Mouse (Mus musculus) hindbrain, embryonic 10.5 days (tissue): Measurements from ENCODE around the gene Prim2. TPM values are rescaled to one million over a fixed set of nuclear protein-coding genes. Genes with fewer than 3 reads are reported as not detected.

Source experiments
- DNase-seq: peaks from one replicate; pipeline ENCODE4 v3.0.0-alpha.2; 2017; ENCODE audit warnings: low spot score
- H3K27ac ChIP-seq: fragments of 300-500 bp; sonication (generic); 2 replicates; pipeline ENCODE4 v1.5.1; 2016; ENCODE audit warnings: mild to moderate bottlenecking, moderate library complexity
- H3K27me3 ChIP-seq: fragments of 300-500 bp; sonication (generic); 2 replicates; pipeline ENCODE4 v1.6.1; 2016; ENCODE audit warnings: mild to moderate bottlenecking; ENCODE audit not compliant: poor library complexity, insufficient read depth, severe bottlenecking
- H3K36me3 ChIP-seq: fragments of 300-500 bp; sonication (generic); 2 replicates; pipeline ENCODE4 v1.6.1; 2016; ENCODE audit warnings: mild to moderate bottlenecking, moderate library complexity
- H3K4me1 ChIP-seq: fragments of 300-500 bp; sonication (generic); replicated peaks from 2 replicates; pipeline ENCODE4 v1.6.1; 2016; ENCODE audit warnings: mild to moderate bottlenecking
- H3K4me3 ChIP-seq: fragments of 300-500 bp; sonication (generic); 2 replicates; pipeline ENCODE4 v1.5.1; 2016; ENCODE audit warnings: mild to moderate bottlenecking, moderate library complexity
- H3K9me3 ChIP-seq: fragments of 300-500 bp; sonication (generic); 2 replicates; pipeline ENCODE4 v1.6.1; 2016; ENCODE audit warnings: mild to moderate bottlenecking, moderate library complexity
- WGBS: fragments of 180-500 bp; shearing (Covaris S2); methylation state at CpG from one replicate; pipeline ENCODE4 v1.1.7; 2016; 5-methylcytosine and 5-hydroxymethylcytosine counted together
- polyA plus RNA-seq: library from polyadenylated mRNA; unstranded; fragments of >200 nt; fragmentation: Nextera tagmentation; extraction: Ambion mirVana; gene quantifications from 2 replicates; pipeline ENCODE4 v1.2.1, GENCODE M21; 2016

Gene Prim2
- polyA plus RNA-seq, 1 experiment from 2014 or later: 44.4 TPM

DNA sequence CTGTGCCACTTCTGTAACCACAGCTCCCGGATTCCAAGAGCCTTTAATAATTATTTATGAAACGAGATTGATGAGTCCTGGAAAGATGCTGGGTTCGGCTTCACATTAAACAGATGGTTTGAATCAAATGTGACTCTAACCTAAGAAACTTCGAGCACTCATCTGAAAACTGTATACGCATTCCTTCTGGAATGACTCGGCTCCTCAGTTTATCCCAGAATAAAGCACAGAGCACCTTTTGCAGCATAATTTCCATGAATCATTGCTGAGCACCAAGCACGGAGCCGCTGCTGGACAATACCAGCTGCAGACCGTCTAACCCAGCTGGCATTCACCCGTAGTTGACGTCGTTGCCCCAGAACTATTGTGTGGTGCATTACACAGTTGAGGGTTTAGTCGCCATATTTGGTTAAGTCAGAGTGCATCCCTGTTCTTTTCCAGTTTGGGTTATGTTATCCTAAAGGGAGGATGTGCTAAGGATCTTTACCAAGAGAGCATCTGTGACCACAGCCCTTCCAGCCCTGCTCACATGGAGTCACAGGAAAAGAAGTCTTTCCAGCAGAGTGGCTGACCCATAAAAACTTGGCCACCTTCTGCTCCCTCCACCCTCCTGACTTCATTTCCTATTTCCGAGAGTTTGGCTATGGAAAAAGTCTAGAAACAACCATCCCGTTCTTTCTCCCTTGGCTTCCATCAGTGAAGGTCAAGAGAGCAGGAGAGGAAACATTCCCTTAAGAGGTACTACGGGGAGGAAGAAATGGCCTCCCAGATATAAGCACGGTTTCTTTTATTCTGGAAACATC is 3.8 kb upstream of the Prim2 start:
- Histone ChIP-seq H3K4me3 (no peak overlapping the region), H3K27ac (no peak overlapping the region), H3K36me3 (no peaks in the 10 kb centered on the region), H3K27me3 (no peaks in the 10 kb centered on the region), H3K9me3 (no peaks in the 10 kb centered on the region), H3K4me1 (peaks cover 13% of the 10 kb centered on the region; the same call in 1 of the 2 replicates)
- 81% methylated on average over 17 of the region's 17 CpGs for WGBS
- no peak for DNase-seq

DNA sequence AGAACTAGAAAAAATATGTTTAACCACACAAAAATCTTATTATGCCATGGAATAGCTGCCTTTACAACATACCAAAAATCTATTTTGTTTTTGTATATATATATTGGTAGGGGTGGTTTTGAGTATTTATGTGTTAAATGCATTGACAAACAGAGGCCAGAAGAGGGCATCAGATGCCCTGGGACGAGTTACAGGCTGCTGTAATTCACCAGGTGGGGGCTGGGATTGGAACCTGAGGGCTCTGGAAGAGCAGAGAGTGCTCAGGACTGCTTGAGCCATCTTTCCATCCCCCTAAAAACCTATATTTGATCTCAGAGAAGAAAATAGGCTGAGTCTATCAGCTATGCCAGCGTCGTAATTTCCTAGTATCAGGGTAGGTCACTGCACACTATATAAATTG is 2.9 kb upstream of the Prim2 start:
- Histone ChIP-seq H3K36me3 (peaks cover 7% of the 10 kb centered on the region), H3K27ac (no peak overlapping the region), H3K27me3 (no peaks in the 10 kb centered on the region), H3K4me1 (peaks cover 13% of the 10 kb centered on the region; the same call in 1 of the 2 replicates), H3K4me3 (no peak overlapping the region), H3K9me3 (no peaks in the 10 kb centered on the region)
- 23% methylated on average over 3 of the region's 3 CpGs for WGBS
- DNase-seq: peak; percentile 33

DNA sequence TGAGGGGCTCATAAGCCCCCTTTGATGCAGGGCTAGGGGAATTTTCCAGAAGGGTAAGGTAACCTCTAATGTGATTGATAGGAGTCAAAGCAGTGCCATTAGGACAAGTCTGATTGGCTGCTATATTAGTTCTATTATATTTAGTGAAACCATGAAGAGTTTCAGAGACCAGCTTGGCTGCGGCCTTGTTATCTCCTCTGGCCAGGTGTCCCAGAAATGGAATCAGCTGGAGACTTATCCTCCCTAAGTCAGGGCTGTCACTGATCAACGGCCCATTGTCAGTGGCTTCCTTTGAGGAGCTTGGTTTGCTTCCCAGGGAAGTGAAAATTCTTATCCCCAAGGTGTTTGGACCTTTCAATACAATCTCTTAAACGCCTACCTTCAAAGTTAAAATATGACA is 2.5 kb upstream of the Prim2 start:
- H3K36me3 ChIP-seq: peaks cover 11% of the 10 kb centered on the region
- no peak overlapping the region for H3K4me3 ChIP-seq
- 66% methylated on average over 3 of the region's 3 CpGs for WGBS
- no peaks in the 10 kb centered on the region for H3K9me3 ChIP-seq
- peaks cover 13% of the 10 kb centered on the region; the same call in 1 of the 2 replicates for H3K4me1 ChIP-seq
- no peak overlapping the region for H3K27ac ChIP-seq
- DNase-seq: no peak
- no peaks in the 10 kb centered on the region for H3K27me3 ChIP-seq

DNA sequence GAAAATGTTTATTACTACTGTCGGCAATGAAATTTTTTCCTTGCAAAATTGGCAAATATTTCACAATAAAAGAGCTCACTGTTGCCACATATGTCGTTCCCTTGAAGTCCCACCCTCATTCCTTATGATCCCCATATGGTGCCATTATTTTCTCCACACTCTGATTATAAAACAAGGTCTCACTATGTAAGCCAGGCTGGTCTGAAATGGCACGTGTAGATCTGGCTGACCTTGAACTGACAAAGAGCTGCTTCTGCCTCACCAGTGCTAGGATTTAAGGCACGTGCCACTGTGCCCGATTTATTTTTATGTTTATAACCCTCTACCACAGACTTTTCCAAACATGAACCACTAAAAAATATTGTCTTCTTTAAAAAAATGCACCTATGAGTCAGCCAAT is 1.8 kb upstream of the Prim2 start:
- H3K36me3 ChIP-seq: peaks cover 18% of the 10 kb centered on the region
- no peak overlapping the region for H3K4me3 ChIP-seq
- H3K27ac ChIP-seq: no peak overlapping the region
- WGBS: 85% methylated on average over 5 of the region's 5 CpGs
- no peaks in the 10 kb centered on the region for H3K9me3 ChIP-seq
- peaks cover 13% of the 10 kb centered on the region; the same call in 1 of the 2 replicates for H3K4me1 ChIP-seq
- DNase-seq: no peak
- no peaks in the 10 kb centered on the region for H3K27me3 ChIP-seq

DNA sequence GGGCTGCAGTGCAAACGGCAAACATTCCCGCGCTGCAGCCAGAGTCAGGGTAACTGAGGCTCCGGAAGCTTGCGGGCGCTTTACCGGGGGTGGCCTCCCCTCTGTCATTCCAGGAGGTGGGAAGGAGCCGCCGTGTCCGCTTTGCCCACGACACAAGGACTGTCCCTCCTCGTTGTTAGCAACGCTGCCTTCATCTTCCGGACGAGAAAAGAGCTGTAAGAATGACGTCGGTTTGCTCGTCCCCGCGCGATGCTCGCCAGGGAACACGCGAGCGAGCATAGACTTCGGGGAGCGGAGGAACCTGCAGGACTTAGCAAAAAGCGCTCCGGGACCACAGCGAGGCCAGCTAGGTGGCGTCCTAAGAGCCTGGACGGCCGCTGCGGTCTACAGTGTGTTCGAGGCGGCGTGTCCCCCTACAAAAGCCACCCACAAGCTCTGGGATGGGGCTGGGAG is 595 bp upstream of the Prim2 start:
- peak overlapping the region; percentile 89 for H3K27ac ChIP-seq
- H3K4me3 ChIP-seq: peak overlapping the region; percentile 84
- peaks cover 13% of the 10 kb centered on the region; the same call in 1 of the 2 replicates for H3K4me1 ChIP-seq
- H3K9me3 ChIP-seq: no peaks in the 10 kb centered on the region
- peak; percentile 74 for DNase-seq
- peaks cover 29% of the 10 kb centered on the region for H3K36me3 ChIP-seq
- WGBS: under 1% methylated on average over 37 of the region's 37 CpGs
- no peaks in the 10 kb centered on the region for H3K27me3 ChIP-seq

DNA sequence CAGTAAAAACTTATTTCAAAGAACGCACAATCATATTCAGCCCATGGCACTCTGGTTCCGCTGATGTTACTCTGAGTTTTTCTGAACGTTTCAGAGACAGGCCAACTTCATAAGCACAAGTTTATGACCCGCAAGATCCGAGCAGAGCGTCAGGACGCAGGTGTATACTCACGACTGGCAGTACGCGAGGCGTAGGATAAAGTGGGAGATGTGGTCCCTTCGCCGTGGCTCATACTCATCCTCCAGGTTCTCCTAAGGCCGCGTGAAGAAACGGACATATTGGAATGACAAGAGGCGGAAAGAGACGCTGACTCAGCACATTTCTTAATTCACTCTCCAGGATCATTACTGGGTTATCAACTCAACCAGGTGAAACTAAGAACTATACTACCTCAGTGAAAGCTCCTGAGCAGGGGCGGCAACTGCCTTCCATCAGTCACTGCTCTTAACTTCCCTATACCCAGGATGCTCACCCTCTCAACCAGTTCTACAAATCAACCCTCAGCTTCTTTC is 5.9 kb downstream of the Prim2 start:
- Histone ChIP-seq H3K36me3 (peaks cover 83% of the 10 kb centered on the region), H3K9me3 (no peaks in the 10 kb centered on the region), H3K4me3 (no peak overlapping the region), H3K27me3 (no peaks in the 10 kb centered on the region), H3K4me1 (peaks cover 3% of the 10 kb centered on the region; the same call in 1 of the 2 replicates), H3K27ac (no peak overlapping the region)
- no peak for DNase-seq
- WGBS: 90% methylated on average over 19 of the region's 19 CpGs

DNA sequence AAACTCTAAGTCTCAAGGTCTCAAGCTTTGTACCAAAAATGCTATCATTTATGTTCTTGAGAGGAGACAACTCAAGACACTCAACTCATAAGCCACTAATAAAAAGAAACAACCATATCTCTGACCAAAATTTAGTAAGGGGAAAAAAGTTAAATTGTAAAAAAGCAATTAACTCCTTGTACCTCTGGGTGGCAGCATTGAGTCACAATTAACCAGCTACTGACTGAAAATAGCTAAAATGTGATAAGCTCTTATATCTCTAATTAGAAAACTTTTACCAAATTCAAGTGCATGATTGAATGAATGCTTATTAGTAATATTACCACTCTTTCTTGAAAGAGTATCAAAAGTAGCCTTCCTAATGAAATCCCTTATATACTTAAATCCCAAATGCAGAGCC is 6.4 kb downstream of the Prim2 start:
- H3K27me3 ChIP-seq: no peaks in the 10 kb centered on the region
- peaks cover 86% of the 10 kb centered on the region for H3K36me3 ChIP-seq
- H3K4me1 ChIP-seq: no peaks in the 10 kb centered on the region
- no peak for DNase-seq
- H3K9me3 ChIP-seq: no peaks in the 10 kb centered on the region
- H3K4me3 ChIP-seq: no peak overlapping the region
- H3K27ac ChIP-seq: no peak overlapping the region

DNA sequence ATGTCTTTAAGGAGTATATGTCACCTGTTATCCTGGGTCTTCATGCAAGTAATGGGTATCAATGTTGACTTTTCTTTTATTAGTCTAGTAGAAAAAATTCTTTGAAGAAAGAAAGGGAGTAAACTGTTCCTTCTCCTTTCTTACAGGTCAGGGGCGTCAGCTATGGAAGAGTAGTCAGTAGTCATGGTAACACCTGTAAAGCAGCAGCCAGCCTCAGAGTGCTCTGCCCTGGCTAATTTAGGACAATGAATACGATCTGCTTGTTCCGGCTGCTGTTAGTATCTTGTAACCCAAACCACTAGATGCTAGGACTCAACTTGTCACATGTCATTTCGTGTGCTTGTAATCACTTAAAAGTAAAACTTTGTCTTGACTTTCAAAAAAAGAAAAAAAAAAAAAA is 11.3 kb downstream of the Prim2 start:
- H3K4me1 ChIP-seq: no peaks in the 10 kb centered on the region
- no peak for DNase-seq
- H3K27ac ChIP-seq: no peak overlapping the region
- H3K4me3 ChIP-seq: no peak overlapping the region
- H3K27me3 ChIP-seq: no peaks in the 10 kb centered on the region
- WGBS: 76% methylated on average over 4 of the region's 4 CpGs
- no peaks in the 10 kb centered on the region for H3K9me3 ChIP-seq
- H3K36me3 ChIP-seq: peaks cover 77% of the 10 kb centered on the region

DNA sequence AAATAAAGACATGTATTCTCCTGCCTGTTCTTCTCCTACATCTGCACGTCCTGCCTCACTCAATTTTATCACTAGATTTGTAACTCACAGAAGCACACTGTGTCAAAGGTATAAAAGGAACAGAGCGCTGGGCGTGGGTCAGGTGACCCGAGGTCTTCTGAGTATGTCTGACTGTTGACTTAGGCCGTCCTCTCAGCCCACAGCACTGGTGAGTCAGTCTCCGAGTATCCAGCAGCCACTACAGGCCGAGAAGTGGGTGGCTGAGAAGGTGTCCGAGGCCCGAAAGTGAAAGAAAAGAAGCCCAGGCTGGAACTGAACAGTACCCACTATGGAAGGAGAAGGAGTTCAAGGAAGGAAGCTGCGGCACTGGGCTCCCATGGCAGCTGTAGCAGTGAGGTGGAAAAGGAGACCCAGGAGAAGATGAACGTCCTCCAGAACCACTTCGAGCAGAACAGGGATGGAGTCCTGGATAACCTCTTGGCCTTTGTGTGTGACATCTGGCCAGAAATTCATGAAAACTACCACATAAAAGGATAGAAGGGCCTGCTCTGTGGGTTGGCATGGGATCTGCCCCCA is 11.9 kb downstream of the Prim2 start:
- 91% methylated on average over 12 of the region's 12 CpGs for WGBS
- Histone ChIP-seq H3K27me3 (no peaks in the 10 kb centered on the region), H3K27ac (no peak overlapping the region), H3K36me3 (peaks cover 78% of the 10 kb centered on the region), H3K4me3 (no peak overlapping the region), H3K4me1 (no peaks in the 10 kb centered on the region), H3K9me3 (no peaks in the 10 kb centered on the region)
- DNase-seq: no peak

DNA sequence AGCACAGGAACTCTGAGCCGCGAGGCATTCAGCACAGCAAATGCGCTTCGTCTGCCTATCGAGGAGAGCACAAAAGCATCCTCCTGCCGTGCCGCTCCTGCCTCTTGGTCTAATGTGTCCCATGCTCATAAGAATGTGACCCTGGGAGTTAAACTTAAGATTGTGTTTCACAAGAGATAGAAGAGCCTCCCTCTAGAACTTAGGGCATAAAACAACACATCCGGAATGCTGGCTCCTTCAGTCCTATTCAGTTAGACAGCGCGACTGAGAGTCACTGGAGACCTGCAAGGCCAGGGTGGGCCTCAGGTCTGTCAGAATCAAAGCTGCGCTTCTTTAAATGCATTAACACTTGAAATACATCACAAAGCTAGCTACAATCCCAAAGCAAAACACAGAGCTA is 18.7 kb downstream of the Prim2 start:
- Histone ChIP-seq H3K4me3 (no peak overlapping the region), H3K27ac (no peak overlapping the region), H3K9me3 (no peaks in the 10 kb centered on the region), H3K36me3 (peaks cover 77% of the 10 kb centered on the region), H3K27me3 (no peaks in the 10 kb centered on the region), H3K4me1 (no peaks in the 10 kb centered on the region)
- WGBS: 90% methylated on average over 11 of the region's 11 CpGs
- no peak for DNase-seq

DNA sequence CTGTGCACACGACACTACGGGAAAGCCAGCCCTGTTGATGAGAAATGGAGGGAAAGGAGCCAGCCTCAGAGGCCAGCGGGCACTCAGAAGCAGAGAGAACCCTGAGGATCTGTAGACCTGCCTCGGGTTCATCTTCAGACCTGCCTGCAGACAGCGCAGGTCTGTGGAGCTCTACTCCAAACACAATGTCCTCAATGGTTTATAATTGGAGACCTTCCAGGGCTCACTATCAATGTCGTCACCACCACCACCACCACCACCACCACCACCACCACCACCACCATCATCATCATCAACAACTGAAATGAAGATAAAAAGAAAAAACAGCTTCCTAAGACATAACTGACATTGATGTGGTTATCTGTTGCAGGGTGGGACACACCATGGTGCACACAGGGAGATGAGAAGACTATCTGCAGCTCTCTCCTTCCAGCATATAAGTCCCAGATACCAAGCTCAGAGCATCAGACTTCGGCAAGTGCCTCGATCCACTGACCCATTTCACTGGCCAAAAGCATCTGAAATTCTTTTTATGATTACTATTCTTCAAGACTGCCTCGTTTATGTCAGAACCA is 20.0 kb downstream of the Prim2 start:
- Histone ChIP-seq H3K4me3 (no peak overlapping the region), H3K36me3 (peaks cover 72% of the 10 kb centered on the region)
- 94% methylated on average over 9 of the region's 9 CpGs for WGBS

DNA sequence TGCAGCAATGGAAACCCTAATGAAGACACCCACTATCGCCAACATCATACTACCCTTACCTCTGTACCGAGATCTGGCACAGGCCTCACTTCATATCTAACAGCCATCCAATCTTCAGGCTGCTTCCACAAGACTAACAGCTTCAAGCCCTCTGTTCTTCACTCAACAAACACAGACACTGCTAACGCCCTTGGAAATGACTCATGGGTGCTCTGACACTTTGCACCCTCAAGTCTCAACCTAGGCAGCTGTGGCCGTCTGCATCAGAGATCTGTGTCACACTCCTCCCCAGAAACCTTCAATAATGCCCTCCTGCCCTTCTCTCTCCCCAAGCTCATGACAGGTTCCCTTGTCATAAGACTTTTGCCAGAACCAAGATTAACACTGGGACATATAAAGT is 20.6 kb downstream of the Prim2 start:
- Histone ChIP-seq H3K4me3 (no peak overlapping the region), H3K9me3 (no peaks in the 10 kb centered on the region), H3K4me1 (no peaks in the 10 kb centered on the region), H3K27ac (no peak overlapping the region), H3K27me3 (no peaks in the 10 kb centered on the region), H3K36me3 (peaks cover 74% of the 10 kb centered on the region)
- 93% methylated on average over 4 of the region's 4 CpGs for WGBS
- no peak for DNase-seq

More for the DNA sequence above, 20.0 kb downstream of the Prim2 start:
- Histone ChIP-seq H3K9me3 (no peaks in the 10 kb centered on the region), H3K4me1 (no peaks in the 10 kb centered on the region), H3K27ac (no peak overlapping the region), H3K27me3 (no peaks in the 10 kb centered on the region)
- no peak for DNase-seq

DNA sequence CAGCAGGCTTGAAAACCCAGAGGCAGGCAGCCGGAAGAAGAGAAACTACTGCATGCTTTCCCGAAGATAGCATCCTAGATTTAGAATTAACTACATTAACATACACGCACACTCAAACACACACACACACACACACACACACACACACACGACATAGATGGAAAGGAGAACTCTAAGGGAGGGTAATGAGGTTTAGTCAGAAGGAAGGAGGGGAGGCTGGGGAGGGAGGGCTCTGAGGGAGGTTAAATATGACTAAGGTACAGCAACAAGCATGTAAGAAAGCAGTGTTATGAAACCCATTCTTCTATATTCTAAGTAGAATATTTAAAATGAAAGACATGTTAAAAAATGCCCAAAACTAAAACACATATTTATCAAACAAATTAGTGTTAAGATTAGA is 21.9 kb downstream of the Prim2 start:
- Histone ChIP-seq H3K4me3 (no peak overlapping the region), H3K27ac (no peak overlapping the region), H3K36me3 (peaks cover 75% of the 10 kb centered on the region), H3K9me3 (no peaks in the 10 kb centered on the region), H3K27me3 (no peaks in the 10 kb centered on the region), H3K4me1 (no peaks in the 10 kb centered on the region)
- no peak for DNase-seq
- WGBS: 87% methylated on average over 4 of the region's 4 CpGs
